Mouse (Mus musculus) intestine, embryonic 14.5 days (tissue): ENCODE measurements around the gene Ifitm10. TPM values are rescaled to one million over a fixed set of nuclear protein-coding genes. Genes with fewer than 3 reads are reported as not detected.

Experiments used
- ATAC-seq: fragments of 200-750 bp; cut with Nextera tagmentation; replicated peaks from 2 replicates; pipeline ENCODE4 v1.8.0; 2017; ENCODE audit warnings: low read depth, moderate number of reproducible peaks, moderate TSS enrichment, moderate library complexity; ENCODE audit not compliant: low FRiP score, low TSS enrichment
- DNase-seq: peaks from one replicate; pipeline ENCODE4 v3.0.0-alpha.2; 2018; ENCODE audit warnings: low spot score
- H3K27ac ChIP-seq: fragments of 300-500 bp; sonication (generic); 2 replicates; pipeline ENCODE4 v1.5.1; 2014; ENCODE audit warnings: low read depth, mild to moderate bottlenecking, control low read depth
- H3K27me3 ChIP-seq: fragments of 300-500 bp; sonication (generic); replicated peaks from 2 replicates; pipeline ENCODE4 v1.6.1; 2014; ENCODE audit warnings: low read length, control low read depth; ENCODE audit not compliant: control insufficient read depth, insufficient read depth
- H3K36me3 ChIP-seq: fragments of 300-500 bp; sonication (generic); 2 replicates; pipeline ENCODE4 v1.6.1; 2014; ENCODE audit warnings: low read length, control low read depth; ENCODE audit not compliant: control insufficient read depth, insufficient read depth
- H3K4me1 ChIP-seq: fragments of 300-500 bp; sonication (generic); replicated peaks from 2 replicates; pipeline ENCODE4 v1.6.1; 2014; ENCODE audit warnings: low read length, control low read depth, mixed read lengths; ENCODE audit not compliant: control insufficient read depth, insufficient read depth
- H3K4me2 ChIP-seq: fragments of 300-500 bp; sonication (generic); 2 replicates; pipeline ENCODE4 v1.6.1; 2014; ENCODE audit warnings: low read length
- H3K4me3 ChIP-seq: fragments of 300-500 bp; sonication (generic); 2 replicates; pipeline ENCODE4 v1.5.1; 2014; ENCODE audit warnings: low read depth, low read length, control low read depth, mixed read lengths
- H3K9ac ChIP-seq: fragments of 300-500 bp; sonication (generic); 2 replicates; pipeline ENCODE4 v1.6.1; 2014; ENCODE audit warnings: mild to moderate bottlenecking, low read length
- H3K9me3 ChIP-seq: fragments of 300-500 bp; sonication (generic); 2 replicates; pipeline ENCODE4 v1.6.1; 2016; ENCODE audit warnings: low read length, control low read depth; ENCODE audit not compliant: control insufficient read depth
- WGBS: fragments of 180-500 bp; shearing (Covaris S2); extraction: QIAGEN DNeasy Blood & Tissue Kit; methylation state at CpG from one replicate; pipeline ENCODE4 v1.1.7; 2014; 5-methylcytosine and 5-hydroxymethylcytosine counted together
- polyA plus RNA-seq: library from polyadenylated mRNA; unstranded; fragments of >200 nt; fragmentation: Nextera tagmentation; extraction: Ambion mirVana; gene quantifications from 2 replicates; pipeline ENCODE4 v1.2.1, GENCODE M21; 2014

The Ifitm10 gene
- polyA plus RNA-seq: 1.7 and 2.1 TPM in 2 replicates

- Histone ChIP-seq H3K4me1 (peaks cover 4% of the 10 kb centered on the region; the same call in 1 of the 2 replicates), H3K27ac (no peak within 1 kb of the TSS), H3K36me3 (peaks cover 35% of the 10 kb centered on the region), H3K9me3 (no peaks in the 10 kb centered on the region), H3K4me2 (peak within 1 kb of the TSS; percentile 73), H3K9ac (no peak within 1 kb of the TSS), H3K27me3 (peaks cover 32% of the 10 kb centered on the region), H3K4me3 (0 out of 2 replicates have a peak within 1 kb of the TSS, but pooled peaks have one; percentile 43)
- DNase-seq (no peak), ATAC-seq (no peak)
- WGBS: 70% methylated on average over 8 of the region's 8 CpGs
These were observed at the start of gene Ifitm10 for GRCm38 (mm10) chr7:142373641-142374412. Ifitm10 (minus strand) TSS chr7:142373753.

GRCm38 (mm10) chr7:142421826-142422225 lies 48.3 kb upstream of the Ifitm10 start:
- 74% methylated on average over 2 of the region's 2 CpGs for WGBS
- Histone ChIP-seq H3K27ac (no peak overlapping the region), H3K36me3 (no peaks in the 10 kb centered on the region), H3K27me3 (no peaks in the 10 kb centered on the region), H3K9ac (no peak overlapping the region), H3K4me3 (no peak overlapping the region), H3K4me2 (no peak overlapping the region), H3K9me3 (no peaks in the 10 kb centered on the region), H3K4me1 (0 out of 2 replicates have a peak, but pooled peaks cover 3% of the 10 kb centered on the region)
- no peak for ATAC-seq
- no peak for DNase-seq

GRCm38 (mm10) chr7:142419887-142420286 lies 46.3 kb upstream of the Ifitm10 start:
- H3K4me3 ChIP-seq: no peak overlapping the region
- H3K36me3 ChIP-seq: no peaks in the 10 kb centered on the region
- H3K9me3 ChIP-seq: no peaks in the 10 kb centered on the region
- 79% methylated on average over 5 of the region's 5 CpGs for WGBS
- ATAC-seq (no peak), DNase-seq (no peak)
- no peaks in the 10 kb centered on the region for H3K27me3 ChIP-seq
- no peak overlapping the region for H3K27ac ChIP-seq
- H3K4me2 ChIP-seq: no peak overlapping the region
- H3K4me1 ChIP-seq: no peaks in the 10 kb centered on the region
- H3K9ac ChIP-seq: no peak overlapping the region

- H3K4me3 ChIP-seq: no peak overlapping the region
- no peaks in the 10 kb centered on the region for H3K4me1 ChIP-seq
- H3K9ac ChIP-seq: no peak overlapping the region
- WGBS: 90% methylated on average over 8 of the region's 8 CpGs
- no peaks in the 10 kb centered on the region for H3K27me3 ChIP-seq
- no peak for ATAC-seq
- no peak for DNase-seq
- H3K9me3 ChIP-seq: no peaks in the 10 kb centered on the region
- no peaks in the 10 kb centered on the region for H3K36me3 ChIP-seq
- no peak overlapping the region for H3K4me2 ChIP-seq
- no peak overlapping the region for H3K27ac ChIP-seq
These were observed 45.1 kb upstream of the Ifitm10 start for GRCm38 (mm10) chr7:142418679-142419078.

- 100% methylated on average over 2 of the region's 2 CpGs for WGBS
These were observed 44.5 kb upstream of the Ifitm10 start for GRCm38 (mm10) chr7:142418027-142418426.

GRCm38 (mm10) chr7:142416225-142416624 lies 42.7 kb upstream of the Ifitm10 start:
- no peak overlapping the region for H3K4me3 ChIP-seq
- ATAC-seq (no peak), DNase-seq (no peak)
- H3K36me3 ChIP-seq: no peaks in the 10 kb centered on the region
- no peaks in the 10 kb centered on the region for H3K9me3 ChIP-seq
- H3K4me1 ChIP-seq: no peaks in the 10 kb centered on the region
- no peaks in the 10 kb centered on the region for H3K27me3 ChIP-seq
- no peak overlapping the region for H3K27ac ChIP-seq
- H3K9ac ChIP-seq: no peak overlapping the region
- no peak overlapping the region for H3K4me2 ChIP-seq
- 75% methylated on average over 3 of the region's 3 CpGs for WGBS

More at GRCm38 (mm10) chr7:142418027-142418426, 44.5 kb upstream of the Ifitm10 start:
- Histone ChIP-seq H3K4me3 (no peak overlapping the region), H3K4me2 (no peak overlapping the region), H3K36me3 (no peaks in the 10 kb centered on the region), H3K9me3 (no peaks in the 10 kb centered on the region), H3K4me1 (no peaks in the 10 kb centered on the region), H3K27ac (no peak overlapping the region), H3K9ac (no peak overlapping the region), H3K27me3 (no peaks in the 10 kb centered on the region)
- ATAC-seq: no peak
- no peak for DNase-seq

- Histone ChIP-seq H3K9me3 (no peaks in the 10 kb centered on the region), H3K36me3 (no peaks in the 10 kb centered on the region), H3K4me1 (no peaks in the 10 kb centered on the region), H3K9ac (no peak overlapping the region), H3K4me3 (no peak overlapping the region), H3K27me3 (no peaks in the 10 kb centered on the region), H3K4me2 (no peak overlapping the region), H3K27ac (no peak overlapping the region)
- 58% methylated on average over 4 of the region's 4 CpGs for WGBS
- ATAC-seq (no peak), DNase-seq (no peak)
These were observed 41.8 kb upstream of the Ifitm10 start for GRCm38 (mm10) chr7:142415314-142415713.

GRCm38 (mm10) chr7:142413285-142413684 lies 39.7 kb upstream of the Ifitm10 start:
- H3K9ac ChIP-seq: no peak overlapping the region
- WGBS: 84% methylated on average over 6 of the region's 6 CpGs
- H3K27ac ChIP-seq: no peak overlapping the region
- no peak overlapping the region for H3K4me3 ChIP-seq
- H3K4me2 ChIP-seq: no peak overlapping the region
- H3K36me3 ChIP-seq: no peaks in the 10 kb centered on the region
- no peaks in the 10 kb centered on the region for H3K27me3 ChIP-seq
- no peaks in the 10 kb centered on the region for H3K4me1 ChIP-seq
- no peak for ATAC-seq
- H3K9me3 ChIP-seq: no peaks in the 10 kb centered on the region
- DNase-seq: no peak

- ATAC-seq: no peak
These were observed 36.0 kb upstream of the Ifitm10 start for GRCm38 (mm10) chr7:142409603-142410002.

More at GRCm38 (mm10) chr7:142409603-142410002, 36.0 kb upstream of the Ifitm10 start:
- no peak for DNase-seq
- no peak overlapping the region for H3K4me2 ChIP-seq
- H3K27me3 ChIP-seq: no peaks in the 10 kb centered on the region
- H3K36me3 ChIP-seq: no peaks in the 10 kb centered on the region
- H3K9ac ChIP-seq: no peak overlapping the region
- H3K4me1 ChIP-seq: no peaks in the 10 kb centered on the region
- no peaks in the 10 kb centered on the region for H3K9me3 ChIP-seq
- no peak overlapping the region for H3K27ac ChIP-seq
- H3K4me3 ChIP-seq: no peak overlapping the region
- 77% methylated on average over 3 of the region's 3 CpGs for WGBS
